Mouse (Mus musculus) granulocyte monocyte progenitor cell, adult 5-6 weeks (primary cell): ENCODE measurements around the gene Tpi1. TPM values are rescaled to one million over a fixed set of nuclear protein-coding genes. Genes with fewer than 3 reads are reported as not detected.
"Not testable (repeated sequence)": the region's sequence is repeated elsewhere in the genome, so short reads cannot be mapped to it uniquely, and the experiment has no call there.

Experiments
- ATAC-seq: replicated peaks from 2 replicates; pipeline ENCODE4 v1.8.0; 2016; ENCODE audit warnings: mild to moderate bottlenecking, moderate TSS enrichment, inconsistent platforms; ENCODE audit not compliant: poor library complexity, severe bottlenecking
- total RNA-seq, 2 experiments: library from RNA; stranded (forward) in 1 of 2; stranded (reverse) in 1 of 2; fragments of 200-712, 200-1000 nt in 1 of 2; fragments of >200 nt in 1 of 2; fragmentation: Nextera tagmentation in 1 of 2; gene quantifications; 2 replicates each; pipeline ENCODE4 v1.2.3; 2014 to 2017

The Tpi1 gene
- total RNA-seq, 2 experiments from 2014 or later, result 305 to 357 TPM

GRCm38 (mm10) chr6:124810566-124811402, 3.3 kb downstream of the Tpi1 start:
- not testable (repeated sequence) for ATAC-seq

- ATAC-seq, result no peak
These were observed 4.1 kb downstream of the Tpi1 start for GRCm38 (mm10) chr6:124809775-124810538.

GRCm38 (mm10) chr6:124809052-124809774, 4.9 kb downstream of the Tpi1 start:
- ATAC-seq, result peak; percentile 40

- peak; percentile 47 for ATAC-seq
These were observed 5.6 kb downstream of the Tpi1 start, which contains the start of gene Spsb2 for GRCm38 (mm10) chr6:124808358-124809012. Gene Spsb2 (plus strand): TSS chr6:124808661.

GRCm38 (mm10) chr6:124807986-124808357, 6.1 kb downstream of the Tpi1 start:
- no peak for ATAC-seq

GRCm38 (mm10) chr6:124807366-124807765, 6.7 kb downstream of the Tpi1 start:
- ATAC-seq, result no peak

GRCm38 (mm10) chr6:124806446-124807140, 7.5 kb downstream of the Tpi1 start:
- ATAC-seq, result no peak

- peak; percentile 75 for ATAC-seq
These were observed 8.5 kb downstream of the Tpi1 start for GRCm38 (mm10) chr6:124805341-124806321.

- ATAC-seq, result no peak
These were observed 9.8 kb downstream of the Tpi1 start for GRCm38 (mm10) chr6:124804341-124804740.

GRCm38 (mm10) chr6:124803691-124804090, 10.4 kb downstream of the Tpi1 start:
- not testable (repeated sequence) for ATAC-seq

- no peak for ATAC-seq
These were observed 11.0 kb downstream of the Tpi1 start for GRCm38 (mm10) chr6:124803061-124803460.

GRCm38 (mm10) chr6:124802400-124802799, 11.7 kb downstream of the Tpi1 start:
- ATAC-seq, result not testable (repeated sequence)

- ATAC-seq, result peak; percentile 35
These were observed 17.9 kb downstream of the Tpi1 start for GRCm38 (mm10) chr6:124796200-124796599.

- ATAC-seq, result no peak
These were observed 18.3 kb downstream of the Tpi1 start for GRCm38 (mm10) chr6:124795781-124796180.

- ATAC-seq, result no peak
These were observed 22.2 kb downstream of the Tpi1 start for GRCm38 (mm10) chr6:124791911-124792310.

- ATAC-seq, result 0 out of 2 replicates have a peak, but pooled peaks have one; percentile 28
These were observed 24.0 kb downstream of the Tpi1 start for GRCm38 (mm10) chr6:124790121-124790520.

- ATAC-seq, result no peak
These were observed 24.6 kb downstream of the Tpi1 start for GRCm38 (mm10) chr6:124789519-124789918.

- no peak for ATAC-seq
These were observed 26.4 kb downstream of the Tpi1 start for GRCm38 (mm10) chr6:124787722-124788121.
